Mouse (Mus musculus) olfactory bulb, adult 2 months (tissue): ENCODE data around the gene Kif1b. TPM values are rescaled to one million over a fixed set of nuclear protein-coding genes. Genes with fewer than 3 reads are reported as not detected.

Experiments
- H3K27ac ChIP-seq: fragments of 200-500 bp; 2 replicates; pipeline ENCODE4 v1.5.1; 2012; ENCODE audit warnings: low read depth, low read length; ENCODE audit not compliant: insufficient read depth
- H3K4me1 ChIP-seq: fragments of 200-500 bp; 2 replicates; pipeline ENCODE4 v1.6.1; 2012; ENCODE audit warnings: low read length; ENCODE audit not compliant: control insufficient read depth, insufficient read depth
- H3K4me3 ChIP-seq: fragments of 200-500 bp; 2 replicates; pipeline ENCODE4 v1.5.1; 2012; ENCODE audit warnings: mild to moderate bottlenecking, low read depth, low read length, moderate library complexity; ENCODE audit not compliant: insufficient read depth
- CTCF ChIP-seq: fragments of 200-500 bp; IDR thresholded peaks from 2 replicates; pipeline ENCODE4 v1.5.1; 2012; ENCODE audit warnings: low read depth, mild to moderate bottlenecking, low read length, moderate library complexity; ENCODE audit not compliant: insufficient read depth
- POLR2A ChIP-seq: fragments of 200-500 bp; IDR thresholded peaks from 2 replicates; pipeline ENCODE4 v1.6.1; 2012; ENCODE audit warnings: mild to moderate bottlenecking, low read depth, low read length, moderate library complexity; ENCODE audit not compliant: insufficient read depth
- WGBS: fragments of 180-500 bp; shearing (Covaris S2); methylation state at CpG from one replicate; pipeline ENCODE4 v1.1.7; 2018; 5-methylcytosine and 5-hydroxymethylcytosine counted together
- polyA plus RNA-seq: library from polyadenylated mRNA; stranded (reverse); fragments of >200 nt; gene quantifications from 2 replicates; pipeline ENCODE4 v1.2.4, GENCODE M21; 2012; ENCODE audit warnings: low replicate concordance; ENCODE audit not compliant: missing spikeins, insufficient read depth, insufficient read length

The Kif1b gene
- polyA plus RNA-seq, 1 experiment: 79.8 TPM

DNA sequence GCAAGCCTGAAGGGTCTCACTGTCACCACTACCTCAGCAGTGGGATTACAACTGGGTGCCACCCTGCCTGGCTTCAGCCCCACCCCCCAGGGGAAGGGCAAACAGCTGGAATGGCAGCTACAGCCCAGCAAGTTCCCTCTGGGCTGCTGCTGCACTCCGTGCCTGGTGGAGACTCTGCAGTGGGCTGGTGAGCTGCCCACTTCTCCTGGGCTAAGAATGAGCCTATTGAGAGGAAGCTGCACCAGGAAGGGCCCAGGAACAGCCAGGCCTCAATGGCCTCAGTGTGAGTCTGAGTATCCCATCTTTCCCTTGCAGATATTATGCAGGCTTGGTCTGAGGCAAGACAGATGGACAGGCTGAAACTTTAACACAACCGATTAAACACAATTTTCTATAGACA is 30.6 kb upstream of the Kif1b start:
- WGBS: 63% methylated on average over 2 of the region's 2 CpGs
- TF ChIP-seq CTCF (no peak), POLR2A (no peak)
- Histone ChIP-seq H3K4me1 (no peaks in the 10 kb centered on the region), H3K4me3 (no peak overlapping the region), H3K27ac (no peak overlapping the region)

GRCm38 (mm10) chr4:149337353-149337752 is 29.9 kb upstream of the Kif1b start:
- no peak for TF ChIP-seq POLR2A
- no peak for TF ChIP-seq CTCF
- Histone ChIP-seq H3K4me3 (no peak overlapping the region), H3K27ac (no peak overlapping the region), H3K4me1 (no peaks in the 10 kb centered on the region)
- WGBS: 64% methylated on average over 9 of the region's 9 CpGs

- 91% methylated on average over 7 of the region's 7 CpGs for WGBS
- TF ChIP-seq CTCF: no peak
- TF ChIP-seq POLR2A: no peak
- Histone ChIP-seq H3K4me1 (no peaks in the 10 kb centered on the region), H3K4me3 (no peak overlapping the region), H3K27ac (no peak overlapping the region)
Observed at GRCm38 (mm10) chr4:149336302-149336701, 28.8 kb upstream of the Kif1b start.

DNA sequence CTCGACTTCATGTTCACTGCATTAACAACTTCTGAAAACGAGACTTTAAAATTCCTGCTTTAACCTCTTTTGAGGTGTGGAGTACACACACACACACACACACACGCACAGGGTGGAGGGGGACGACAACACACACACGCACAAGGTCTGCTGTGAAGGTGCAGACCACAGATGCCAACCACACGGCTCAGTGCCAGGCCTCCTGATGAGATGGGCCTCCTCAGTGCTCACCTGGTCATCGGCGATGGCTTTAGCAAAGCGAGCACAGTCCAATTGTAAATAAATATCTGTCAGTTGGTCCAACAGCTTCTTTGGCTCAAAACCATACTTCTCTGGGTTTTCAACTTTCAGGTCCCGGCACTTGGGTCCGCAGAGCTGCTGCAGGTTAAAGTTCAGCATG is 27.4 kb upstream of the Kif1b start:
- Histone ChIP-seq H3K4me1 (no peaks in the 10 kb centered on the region), H3K4me3 (no peak overlapping the region), H3K27ac (no peak overlapping the region)
- 93% methylated on average over 11 of the region's 11 CpGs for WGBS
- no peak for TF ChIP-seq CTCF

DNA sequence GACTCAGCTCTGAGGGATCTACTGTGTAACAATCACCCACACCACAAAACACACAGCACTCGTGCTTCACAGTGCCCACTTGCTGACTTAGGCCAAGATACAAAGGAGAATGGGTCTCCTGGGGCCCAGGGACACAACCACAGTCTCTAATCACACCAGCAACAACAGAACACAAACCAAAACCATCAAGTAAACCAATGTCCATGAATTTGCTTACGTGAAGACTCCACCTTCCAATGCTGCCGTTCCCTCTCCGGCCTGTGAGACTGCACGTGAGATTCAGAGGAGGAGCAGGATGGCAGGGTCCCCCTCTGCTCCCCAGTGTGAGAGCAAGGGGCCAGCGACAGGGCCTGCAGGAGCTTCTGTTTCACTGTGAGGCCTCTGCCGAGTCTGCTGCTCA is 25.2 kb upstream of the Kif1b start:
- Histone ChIP-seq H3K4me3 (no peak overlapping the region), H3K4me1 (no peaks in the 10 kb centered on the region), H3K27ac (no peak overlapping the region)
- TF ChIP-seq CTCF (no peak), POLR2A (no peak)
- WGBS: 88% methylated on average over 7 of the region's 7 CpGs

- no peaks in the 10 kb centered on the region for H3K4me1 ChIP-seq
- no peak overlapping the region for H3K27ac ChIP-seq
- H3K4me3 ChIP-seq: no peak overlapping the region
- 97% methylated on average over 5 of the region's 5 CpGs for WGBS
- TF ChIP-seq POLR2A (no peak), CTCF (no peak)
Observed at GRCm38 (mm10) chr4:149330495-149330894, 23.0 kb upstream of the Kif1b start.

DNA sequence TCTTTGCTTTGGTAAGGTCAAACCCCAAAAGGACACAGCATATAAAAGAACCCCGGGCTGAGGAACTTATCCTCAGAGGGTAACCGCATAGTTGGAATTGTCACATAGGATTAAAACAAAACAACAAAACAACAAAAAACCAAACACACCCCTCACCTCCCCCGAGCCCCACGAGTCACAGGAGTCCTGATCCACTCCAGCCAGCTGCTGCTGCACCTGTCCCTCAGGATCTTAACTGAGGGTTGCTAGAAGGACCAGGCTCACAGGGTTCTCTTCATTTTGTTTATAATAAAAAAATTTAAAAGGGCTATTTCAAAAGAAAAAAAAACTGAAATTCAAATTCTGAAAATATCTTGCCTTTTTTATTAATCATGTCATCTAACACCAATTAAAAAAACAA is 21.2 kb upstream of the Kif1b start:
- H3K27ac ChIP-seq: no peak overlapping the region
- TF ChIP-seq POLR2A: no peak
- TF ChIP-seq CTCF: no peak
- H3K4me3 ChIP-seq: no peak overlapping the region
- 71% methylated on average over 4 of the region's 4 CpGs for WGBS
- peaks cover 3% of the 10 kb centered on the region for H3K4me1 ChIP-seq

DNA sequence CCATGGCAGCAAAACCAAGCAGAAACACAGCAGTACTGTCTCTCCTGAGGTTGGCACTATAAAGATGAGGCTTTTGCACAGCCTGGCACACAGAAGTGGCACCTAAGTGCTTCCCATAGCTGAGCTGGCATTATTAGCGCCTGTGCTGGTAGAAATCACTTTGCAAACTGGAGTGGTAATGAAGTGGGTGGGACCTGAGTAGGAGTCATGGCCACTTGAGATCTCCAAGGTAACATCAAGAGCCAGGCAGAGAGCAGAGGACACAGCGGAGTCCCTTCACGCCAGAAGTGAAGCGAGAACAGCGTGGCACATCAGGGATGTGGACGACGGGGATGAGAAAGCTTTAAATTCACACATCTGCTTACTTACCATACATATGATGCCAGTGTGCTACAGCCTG is 19.8 kb upstream of the Kif1b start:
- 78% methylated on average over 7 of the region's 7 CpGs for WGBS
- TF ChIP-seq CTCF (no peak), POLR2A (no peak)
- Histone ChIP-seq H3K27ac (no peak overlapping the region), H3K4me3 (no peak overlapping the region), H3K4me1 (peaks cover 5% of the 10 kb centered on the region)

DNA sequence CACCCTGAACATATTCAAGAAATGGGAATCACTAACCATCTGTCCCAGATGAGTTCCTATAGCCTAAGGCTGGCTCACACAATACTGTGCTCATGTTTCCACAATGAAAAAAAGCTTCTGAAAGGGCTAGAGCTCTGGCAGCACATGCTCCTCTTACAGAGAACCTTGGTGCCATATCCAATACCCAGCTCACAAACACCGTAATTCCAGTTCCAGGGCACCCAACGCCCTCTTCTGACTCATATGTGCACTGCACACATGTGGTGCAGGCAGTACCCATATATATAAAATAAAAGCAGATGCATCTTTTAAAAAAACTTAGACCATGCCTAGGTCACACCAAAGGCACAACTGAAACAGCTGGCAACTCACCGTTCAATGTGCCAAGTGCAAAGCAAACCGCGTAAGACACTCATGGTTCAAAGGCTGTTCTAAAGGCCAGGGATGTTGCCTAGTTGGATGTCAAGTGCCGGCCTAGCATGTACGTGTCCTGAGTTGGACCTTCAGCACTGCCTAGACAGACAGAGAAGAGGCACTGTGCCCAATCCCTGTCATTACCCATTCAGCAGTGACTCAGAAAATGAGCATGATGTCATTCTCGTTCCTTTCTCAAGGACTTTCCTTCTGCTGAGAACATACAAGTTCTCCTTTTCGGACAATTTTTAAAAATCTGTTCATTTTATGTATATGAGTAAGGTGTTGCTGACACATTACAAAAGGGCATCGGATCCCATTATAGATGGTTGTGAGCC is 18.1 kb upstream of the Kif1b start:
- WGBS: 82% methylated on average over 10 of the region's 10 CpGs
- Histone ChIP-seq H3K4me1 (peaks cover 5% of the 10 kb centered on the region), H3K4me3 (no peak overlapping the region), H3K27ac (no peak overlapping the region)
- TF ChIP-seq POLR2A (no peak), CTCF (no peak)

DNA sequence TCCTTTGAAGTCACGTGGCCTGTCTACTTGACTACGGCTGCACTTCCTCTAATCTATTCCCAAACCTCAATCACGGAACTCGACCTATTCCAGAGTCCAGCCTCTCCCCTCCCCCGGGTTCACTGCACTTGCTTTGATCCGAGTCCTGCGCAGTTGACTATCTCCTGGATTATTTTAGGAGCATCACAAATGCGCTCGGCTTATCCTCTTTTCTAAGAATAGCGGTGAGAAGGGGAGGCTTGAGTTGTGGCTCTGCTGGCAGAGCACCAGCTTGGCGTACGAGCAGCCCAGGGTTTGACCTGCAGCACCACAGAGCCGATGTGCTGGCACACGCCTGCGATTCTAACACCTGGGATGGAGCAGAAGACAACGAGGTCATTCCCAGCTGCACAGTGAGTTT is 16.2 kb upstream of the Kif1b start:
- Histone ChIP-seq H3K4me3 (no peak overlapping the region), H3K27ac (no peak overlapping the region), H3K4me1 (peaks cover 5% of the 10 kb centered on the region)
- 65% methylated on average over 16 of the region's 16 CpGs for WGBS
- TF ChIP-seq POLR2A (no peak), CTCF (no peak)
